Mouse (Mus musculus): Measurements from ENCODE around the gene Birc2.
"Not testable (repeated sequence)": the region's sequence is repeated elsewhere in the genome, so short reads cannot be mapped to it uniquely, and the experiment has no call there.

The Birc2 gene

GRCm38 (mm10) chr9:7836905-7837805 lies at the start of gene Birc2:
Gene Birc2, minus strand, starts transcription at chr9:7837064.
- peak; percentile 94 for DNase-seq

- DNase-seq = no peak
These were observed 47.5 kb upstream of the Birc2 start for GRCm38 (mm10) chr9:7884346-7884745.

GRCm38 (mm10) chr9:7882304-7882865 lies 45.5 kb upstream of the Birc2 start:
- no peak for DNase-seq

GRCm38 (mm10) chr9:7873511-7874211 lies 36.8 kb upstream of the Birc2 start:
- no peak for DNase-seq

DNA sequence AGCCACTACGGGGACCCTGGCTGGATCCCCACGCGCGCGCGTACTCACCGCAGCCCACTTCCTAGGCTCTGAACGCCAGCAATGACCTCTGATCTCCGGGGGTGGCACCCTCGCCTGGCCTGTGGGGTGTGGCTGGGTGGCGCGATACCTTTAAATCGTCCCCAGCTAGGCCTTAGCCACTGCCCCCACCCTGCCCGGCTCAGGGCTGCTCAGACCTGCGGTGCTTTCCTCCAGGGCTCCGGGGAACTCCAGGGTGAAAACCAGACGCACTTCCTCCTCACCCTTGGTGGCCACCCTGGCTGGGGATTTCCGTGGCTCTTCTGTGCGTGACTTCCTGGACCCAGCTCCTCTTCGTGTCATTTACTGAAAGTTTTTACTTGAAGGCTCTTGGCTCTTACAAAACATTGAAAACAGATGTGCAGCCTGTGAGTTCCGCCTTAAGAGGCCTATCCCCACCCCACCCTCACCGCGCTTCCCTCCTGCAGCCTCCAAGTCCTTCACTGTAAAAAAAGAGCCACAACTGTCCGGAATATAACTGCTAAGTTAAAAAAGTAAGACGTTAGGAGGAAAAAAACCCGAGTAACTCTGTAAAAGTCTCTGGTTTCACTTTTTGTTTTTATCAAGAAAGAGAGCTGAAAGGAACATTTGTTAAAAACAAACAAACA lies 36.0 kb upstream of the Birc2 start, which contains the start of gene Birc3:
Birc3 (minus strand) TSS at position 412 of the 665 bp plus-strand sequence.
- peak; percentile 2 for DNase-seq

GRCm38 (mm10) chr9:7872044-7872774 lies 35.3 kb upstream of the Birc2 start:
- no peak for DNase-seq

- no peak for DNase-seq
These were observed 34.6 kb upstream of the Birc2 start for GRCm38 (mm10) chr9:7871316-7872043.

GRCm38 (mm10) chr9:7870556-7871315 lies 33.9 kb upstream of the Birc2 start:
- no peak for DNase-seq

DNA sequence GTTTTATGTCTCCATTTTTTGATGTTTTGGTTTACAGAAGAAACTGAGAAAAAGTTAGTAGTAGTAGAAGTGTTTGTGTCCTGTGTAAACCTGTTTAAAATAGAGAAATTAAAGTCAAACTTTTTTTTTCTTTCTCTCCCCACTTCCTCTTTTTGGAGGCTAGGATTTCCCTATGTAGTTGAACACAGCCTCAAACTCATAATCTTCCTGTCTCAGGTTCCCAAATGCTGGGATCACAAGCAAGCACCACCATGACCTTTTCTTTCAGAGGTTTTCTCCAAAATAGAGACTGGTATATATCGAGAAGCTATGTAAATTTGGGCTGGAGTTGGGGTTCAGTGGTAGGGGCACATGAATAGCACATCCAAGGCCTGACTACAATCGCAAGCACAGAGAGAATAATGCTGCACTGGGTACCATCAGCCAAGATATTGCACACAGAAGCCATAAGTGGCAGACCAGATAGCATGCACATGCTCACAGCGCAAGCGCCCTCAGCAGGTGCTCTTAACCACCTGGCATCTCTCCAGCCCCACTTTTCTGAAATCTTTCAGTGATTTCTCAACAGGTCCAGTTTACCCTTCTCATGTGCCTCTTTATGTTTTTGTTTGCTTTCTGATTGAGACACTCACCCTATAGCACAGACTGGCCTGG lies 32.1 kb upstream of the Birc2 start:
- no peak for DNase-seq

DNA sequence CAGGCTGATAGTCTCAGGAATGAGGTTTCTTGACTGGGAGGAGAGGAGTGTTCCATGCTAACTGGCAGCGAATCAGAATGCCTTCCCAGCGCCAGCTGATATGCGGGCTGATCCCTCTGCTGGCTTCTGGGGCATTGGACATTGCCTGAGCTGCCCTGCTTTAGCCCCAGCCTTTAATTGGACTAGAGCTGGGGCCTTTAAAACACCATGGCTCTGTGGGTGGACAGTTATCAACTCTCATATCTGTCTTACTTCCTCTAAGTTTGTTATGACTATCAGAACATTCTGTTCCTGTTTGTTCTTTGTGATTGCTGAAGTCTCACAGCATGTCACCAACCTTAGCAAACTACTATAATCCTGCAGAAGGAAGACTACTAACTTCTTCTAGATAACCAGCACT lies 31.1 kb upstream of the Birc2 start:
- DNase-seq = no peak

GRCm38 (mm10) chr9:7866981-7867380 lies 30.1 kb upstream of the Birc2 start:
- DNase-seq = not testable (repeated sequence)

- no peak for DNase-seq
These were observed 24.1 kb upstream of the Birc2 start for GRCm38 (mm10) chr9:7860976-7861375.

- no peak for DNase-seq
These were observed 19.0 kb upstream of the Birc2 start for GRCm38 (mm10) chr9:7855912-7856311.

GRCm38 (mm10) chr9:7855374-7855773 lies 18.5 kb upstream of the Birc2 start:
- no peak for DNase-seq

- not testable (repeated sequence) for DNase-seq
These were observed 17.3 kb upstream of the Birc2 start for GRCm38 (mm10) chr9:7854196-7854595.

GRCm38 (mm10) chr9:7852346-7853230 lies 15.7 kb upstream of the Birc2 start:
- DNase-seq = no peak

- DNase-seq = no peak
These were observed 15.0 kb upstream of the Birc2 start for GRCm38 (mm10) chr9:7851841-7852240.

GRCm38 (mm10) chr9:7848191-7848590 lies 11.3 kb upstream of the Birc2 start:
- DNase-seq = no peak

GRCm38 (mm10) chr9:7846667-7847199 lies 9.9 kb upstream of the Birc2 start:
- DNase-seq = no peak

Data from cerebellum, adult 8-10 months (tissue).